Comparison of ENCODE assay signal across 28 mouse cellular contexts in genomic region chr6:108228601-108229000, GRCm38 (mm10). TPM values are rescaled to one million over a fixed set of nuclear protein-coding genes. Genes with fewer than 3 reads are reported as not detected.
DNase-seq lines count a peak whose midpoint lies in the region; ATAC-seq and TF ChIP-seq lines count a peak whose summit lies in the region.
"Had no signal": no experiment of that assay in that cellular context is flagged by ENCODE, and none has a peak within 500 bp of the region (broad histone marks: within the 10 kb centered on the region; RNA-seq: fewer than 3 reads in every experiment).

No protein-coding gene starts in this region.

- 33% methylated on average over 2 of the region's 2 CpGs for WGBS in forebrain, embryonic 10.5 days
- WGBS in forebrain, embryonic 12.5 days = 16% methylated on average over 2 of the region's 2 CpGs
- whole genome bisulfite sequencing in midbrain, embryonic 14.5 days = 9% methylated on average over 2 of the region's 2 CpGs
- WGBS in midbrain, embryonic 11.5 days = 4% methylated on average over 2 of the region's 2 CpGs
- 30% methylated on average over 2 of the region's 2 CpGs for WGBS in kidney, adult 2 months

- H3K4me1 ChIP-seq in forebrain, embryonic 10.5 days = peaks cover 56% of the 10 kb centered on the region
- peaks cover 4% of the 10 kb centered on the region; the same call in 1 of the 2 replicates for H3K4me1 ChIP-seq in forebrain, embryonic 12.5 days
- H3K4me1 ChIP-seq in midbrain, embryonic 14.5 days (ENCODE audit: control insufficient read depth, insufficient read depth, low read length) = no peaks in the 10 kb centered on the region
- H3K4me1 ChIP-seq in midbrain, embryonic 11.5 days (ENCODE audit: control insufficient read depth, insufficient read depth, low read length) = no peaks in the 10 kb centered on the region
- H3K4me1 ChIP-seq in CH12.LX (ENCODE audit: control insufficient read depth in 1 of 2, insufficient read depth in 2 of 2) = peaks cover 22 to 91% of the 10 kb centered on the region in 2 experiments
- H3K4me1 ChIP-seq in kidney, adult 2 months (ENCODE audit: control insufficient read depth, insufficient read depth, low read length) = peaks cover 59% of the 10 kb centered on the region
- H3K4me1 ChIP-seq: hindbrain, embryonic 15.5 days had no signal

- dilution Hi-C loops in CH12.LX (cut with MboI; ENCODE audit: extremely low pct_ligation_motif_present, extremely low pct_unique_long_range_greater_than_20kb, low sequenced_read_pairs) = no loop called here

- H3K79me2 ChIP-seq in CH12.LX (replicated peaks; ENCODE audit: control insufficient read depth, extremely low read depth, insufficient read depth, poor library complexity, severe bottlenecking) = peaks cover 54% of the 10 kb centered on the region

- DNase-seq in forebrain, embryonic 10.5 days (ENCODE audit: extremely low spot score, low spot score) = no peak
- DNase-seq in midbrain, embryonic 14.5 days = peak; percentile 35
- DNase-seq in midbrain, embryonic 11.5 days (ENCODE audit: low spot score, missing footprints) = no peak
- DNase-seq in CH12.LX (ENCODE audit: extremely low read depth) = no peak
- peak; percentile 32 for DNase-seq in ES-CJ7 (ENCODE audit: low read depth, low spot score)
- DNase-seq in kidney, adult 2 months = no peak
- no peak for DNase-seq in frontal cortex, postnatal 10 days (ENCODE audit: low spot score in 2 of 2)
- DNase-seq: adrenal gland, adult 2 months; adrenal gland, postnatal 14 days; cerebellum, adult 11 months; cerebellum, adult 2 months; cerebellum, adult 9-11 months; cerebellum, postnatal 25 days; gastrocnemius, postnatal 14 days; heart, postnatal 14 days had no signal

- in situ Hi-C loops in CH12.LX (cut with MboI; ENCODE audit: low pct_ligation_motif_present, low pct_unique_long_range_greater_than_20kb, low sequenced_read_pairs) = loop anchor here (10.0 kb wide), 1 partner anchor 96 kb away; no protein-coding TSS in a partner anchor

- TF ChIP-seq POLR2A in CH12.LX (IDR thresholded peaks at IDR 0.05; ENCODE audit: low read depth, low read length) = no peak
- no peak for TF ChIP-seq POLR2A in kidney, adult 2 months (IDR thresholded peaks at IDR 0.05; ENCODE audit: low read depth, low read length)

- H3K9me3 ChIP-seq in forebrain, embryonic 10.5 days = no peaks in the 10 kb centered on the region
- no peaks in the 10 kb centered on the region for H3K9me3 ChIP-seq in forebrain, embryonic 12.5 days
- no peaks in the 10 kb centered on the region for H3K9me3 ChIP-seq in midbrain, embryonic 14.5 days (ENCODE audit: control insufficient read depth, low read length)
- no peaks in the 10 kb centered on the region for H3K9me3 ChIP-seq in midbrain, embryonic 11.5 days (ENCODE audit: control insufficient read depth, low read length)
- no peaks in the 10 kb centered on the region for H3K9me3 ChIP-seq in CH12.LX (replicated peaks; ENCODE audit: low read length)
- H3K9me3 ChIP-seq: embryonic facial prominence, embryonic 12.5 days; embryonic facial prominence, embryonic 15.5 days; forebrain, embryonic 13.5 days; G1E; heart, embryonic 10.5 days; heart, embryonic 13.5 days; hindbrain, embryonic 12.5 days; hindbrain, embryonic 15.5 days had no signal

- no peaks in the 10 kb centered on the region for H3K36me3 ChIP-seq in forebrain, embryonic 10.5 days (replicated peaks)
- H3K36me3 ChIP-seq in forebrain, embryonic 12.5 days (replicated peaks) = no peaks in the 10 kb centered on the region
- H3K36me3 ChIP-seq in midbrain, embryonic 14.5 days (ENCODE audit: control insufficient read depth, insufficient read depth, low read length) = no peaks in the 10 kb centered on the region
- H3K36me3 ChIP-seq in midbrain, embryonic 11.5 days (ENCODE audit: control insufficient read depth, insufficient read depth, low read length) = no peaks in the 10 kb centered on the region
- peaks cover 8 to 58% of the 10 kb centered on the region in 2 experiments for H3K36me3 ChIP-seq in CH12.LX (replicated peaks in 1 of 2; ENCODE audit: control insufficient read depth in 1 of 2, insufficient read depth in 1 of 2, low read length in 1 of 2)
- H3K36me3 ChIP-seq in kidney, adult 2 months (ENCODE audit: control insufficient read depth, insufficient read depth, low read length) = no peaks in the 10 kb centered on the region
- H3K36me3 ChIP-seq: embryonic facial prominence, embryonic 12.5 days; embryonic facial prominence, embryonic 15.5 days; heart, embryonic 10.5 days; heart, embryonic 13.5 days; hindbrain, embryonic 12.5 days; hindbrain, embryonic 15.5 days had no signal

- no peaks in the 10 kb centered on the region for H3K27me3 ChIP-seq in forebrain, embryonic 10.5 days (ENCODE audit: poor library complexity, severe bottlenecking)
- no peaks in the 10 kb centered on the region for H3K27me3 ChIP-seq in forebrain, embryonic 12.5 days
- no peaks in the 10 kb centered on the region for H3K27me3 ChIP-seq in midbrain, embryonic 14.5 days (ENCODE audit: control insufficient read depth, insufficient read depth, low read length)
- no peaks in the 10 kb centered on the region for H3K27me3 ChIP-seq in midbrain, embryonic 11.5 days (ENCODE audit: control insufficient read depth, insufficient read depth, low read length)
- no peaks in the 10 kb centered on the region for H3K27me3 ChIP-seq in CH12.LX (replicated peaks)
- no peaks in the 10 kb centered on the region for H3K27me3 ChIP-seq in kidney, adult 2 months (replicated peaks; ENCODE audit: control insufficient read depth, insufficient read depth, low read length)
- H3K27me3 ChIP-seq: embryonic facial prominence, embryonic 12.5 days; embryonic facial prominence, embryonic 15.5 days; forebrain, embryonic 13.5 days; heart, embryonic 13.5 days; hindbrain, embryonic 12.5 days; hindbrain, embryonic 15.5 days; Patski had no signal

- no peak for TF ChIP-seq CTCF in CH12.LX (conservative IDR thresholded peaks at IDR 0.05 in 1 of 2, IDR thresholded peaks at IDR 0.05 in 1 of 2; ENCODE audit: low read depth in 2 of 2, low read length in 2 of 2)
- no peak for TF ChIP-seq CTCF in kidney, adult 2 months (conservative IDR thresholded peaks at IDR 0.05; ENCODE audit: insufficient read depth, insufficient read length, low read depth, low read length)

- no peak overlapping the region for H3K9ac ChIP-seq in forebrain, embryonic 12.5 days
- H3K9ac ChIP-seq in midbrain, embryonic 14.5 days (replicated peaks; ENCODE audit: low read length) = no peak overlapping the region
- H3K9ac ChIP-seq in midbrain, embryonic 11.5 days (ENCODE audit: low read length) = no peak overlapping the region
- H3K9ac ChIP-seq in CH12.LX (ENCODE audit: insufficient read depth, low read depth) = no peak overlapping the region
- H3K9ac ChIP-seq: embryonic facial prominence, embryonic 12.5 days; embryonic facial prominence, embryonic 15.5 days; forebrain, embryonic 13.5 days; heart, embryonic 13.5 days; hindbrain, embryonic 12.5 days; hindbrain, embryonic 15.5 days had no signal

- no peak for ATAC-seq in forebrain, embryonic 12.5 days (ENCODE audit: low FRiP score)
- peak; percentile 58; the same call in 1 of the 2 replicates for ATAC-seq in midbrain, embryonic 14.5 days (ENCODE audit: low FRiP score, low TSS enrichment)
- no peak for ATAC-seq in midbrain, embryonic 11.5 days (ENCODE audit: low FRiP score)
- ATAC-seq: forebrain, embryonic 13.5 days; forebrain, embryonic 16.5 days; intestine, postnatal 0 days; Patski had no signal

- no peak for TF ChIP-seq EP300 in CH12.LX (IDR thresholded peaks at IDR 0.05; ENCODE audit: low read length)

- 0 out of 2 replicates have a peak overlapping the region, but pooled peaks have one; percentile 1 for H3K27ac ChIP-seq in forebrain, embryonic 10.5 days
- H3K27ac ChIP-seq in forebrain, embryonic 12.5 days = no peak overlapping the region
- no peak overlapping the region for H3K27ac ChIP-seq in midbrain, embryonic 14.5 days (replicated peaks; ENCODE audit: low read depth, low read length)
- H3K27ac ChIP-seq in midbrain, embryonic 11.5 days (ENCODE audit: low read depth, low read length) = no peak overlapping the region
- H3K27ac ChIP-seq in CH12.LX (ENCODE audit: insufficient read depth, low read depth) = no peak overlapping the region
- no peak overlapping the region for H3K27ac ChIP-seq in kidney, adult 2 months (ENCODE audit: insufficient read depth, low read depth, low read length)
- H3K27ac ChIP-seq: embryonic facial prominence, embryonic 12.5 days; embryonic facial prominence, embryonic 15.5 days; forebrain, embryonic 13.5 days; heart, adult 2 months; heart, embryonic 10.5 days; heart, embryonic 13.5 days; hindbrain, embryonic 12.5 days; hindbrain, embryonic 15.5 days had no signal

- no peak for TF ChIP-seq RAD21 in CH12.LX (IDR thresholded peaks at IDR 0.05; ENCODE audit: low read depth, low read length)

- H3K4me2 ChIP-seq in forebrain, embryonic 12.5 days = no peak overlapping the region
- H3K4me2 ChIP-seq in midbrain, embryonic 14.5 days (ENCODE audit: low read length) = no peak overlapping the region
- no peak overlapping the region for H3K4me2 ChIP-seq in midbrain, embryonic 11.5 days
- peak overlapping the region; percentile 10; the same call in 1 of the 2 replicates for H3K4me2 ChIP-seq in CH12.LX (ENCODE audit: insufficient read depth, low read depth, poor library complexity, severe bottlenecking)
- H3K4me2 ChIP-seq: embryonic facial prominence, embryonic 12.5 days; embryonic facial prominence, embryonic 15.5 days; forebrain, embryonic 13.5 days; heart, embryonic 13.5 days; hindbrain, embryonic 12.5 days; hindbrain, embryonic 15.5 days had no signal

- no peak overlapping the region for H3K4me3 ChIP-seq in forebrain, embryonic 10.5 days
- no peak overlapping the region for H3K4me3 ChIP-seq in forebrain, embryonic 12.5 days (replicated peaks)
- no peak overlapping the region for H3K4me3 ChIP-seq in midbrain, embryonic 14.5 days (replicated peaks; ENCODE audit: low read depth, low read length)
- H3K4me3 ChIP-seq in midbrain, embryonic 11.5 days (ENCODE audit: low read depth, low read length) = no peak overlapping the region
- no peak overlapping the region for H3K4me3 ChIP-seq in CH12.LX (replicated peaks in 1 of 3; ENCODE audit: low read depth in 2 of 3, low read length in 2 of 3, poor library complexity in 1 of 3)
- H3K4me3 ChIP-seq in kidney, adult 2 months (ENCODE audit: insufficient read depth, low read depth, low read length) = no peak overlapping the region
- H3K4me3 ChIP-seq: embryonic facial prominence, embryonic 12.5 days; embryonic facial prominence, embryonic 15.5 days; forebrain, embryonic 13.5 days; heart, adult 2 months; heart, embryonic 10.5 days; heart, embryonic 13.5 days; hindbrain, embryonic 12.5 days; hindbrain, embryonic 15.5 days had no signal

RNA-seq across cellular contexts. Expression of gene Itpr1, which starts 15.7 kb away (rescaled TPM):
- polyA plus RNA-seq in forebrain, embryonic 10.5 days (2016; fragmentation: Nextera tagmentation; extraction: Ambion mirVana) = 11.6 and 11.9 TPM in 2 replicates
- 10.2 and 10.6 TPM in 2 replicates for polyA plus RNA-seq in forebrain, embryonic 12.5 days (2016; fragmentation: Nextera tagmentation; extraction: Ambion mirVana)
- 3.6 and 5.5 TPM in 2 replicates for polyA plus RNA-seq in midbrain, embryonic 14.5 days (2014; fragmentation: Nextera tagmentation; extraction: Ambion mirVana)
- polyA plus RNA-seq in midbrain, embryonic 11.5 days (2014; fragmentation: Nextera tagmentation; extraction: Ambion mirVana) = 5.2 and 5.4 TPM in 2 replicates
- 73.1 and 78.2 TPM in 2 replicates for total RNA-seq in CH12.LX (2012; rRNA removed)
- total RNA-seq in CH12.LX (2014; rRNA removed) = 42.8 and 48.2 TPM in 2 replicates
- polyA plus RNA-seq in CH12.LX (2012; ENCODE audit: insufficient read length, low read depth) = 53.4 and 54.5 TPM in 2 replicates
- 68.2 and 74.5 TPM in 2 replicates for polyA plus RNA-seq in kidney, adult 2 months (2012; rRNA removed)

RNA-seq across cellular contexts. Expression of gene Sumf1, which starts 43.2 kb away (rescaled TPM):
- 12.8 and 13.0 TPM in 2 replicates for polyA plus RNA-seq in forebrain, embryonic 10.5 days (2016; fragmentation: Nextera tagmentation; extraction: Ambion mirVana)
- polyA plus RNA-seq in forebrain, embryonic 12.5 days (2016; fragmentation: Nextera tagmentation; extraction: Ambion mirVana) = 17.0 and 17.1 TPM in 2 replicates
- 8.4 and 10.9 TPM in 2 replicates for polyA plus RNA-seq in midbrain, embryonic 14.5 days (2014; fragmentation: Nextera tagmentation; extraction: Ambion mirVana)
- polyA plus RNA-seq in midbrain, embryonic 11.5 days (2014; fragmentation: Nextera tagmentation; extraction: Ambion mirVana) = 14.0 and 15.4 TPM in 2 replicates
- total RNA-seq in CH12.LX (2012; rRNA removed) (14.9 and 17.1 TPM in 2 replicates), CH12.LX (2014; rRNA removed) (11.0 and 13.1 TPM in 2 replicates)
- 19.1 and 23.1 TPM in 2 replicates for polyA plus RNA-seq in CH12.LX (2012; ENCODE audit: insufficient read length, low read depth)
- polyA plus RNA-seq in kidney, adult 2 months (2012; rRNA removed) = 37.6 and 46.0 TPM in 2 replicates

Comparison
In these comparisons a context has a peak if more than half of its experiments do, and no peak if none do; other contexts are left out.
1. DNase-seq: peak in midbrain, embryonic 14.5 days (single experiment) and ES-CJ7 (single experiment); none in forebrain, embryonic 10.5 days (single experiment), midbrain, embryonic 11.5 days (single experiment), CH12.LX (single experiment), kidney, adult 2 months (single experiment) and frontal cortex, postnatal 10 days (0 of 2).